Mouse (Mus musculus) MEL (cell line): ENCODE data around the gene 2010003K11Rik. TPM values are rescaled to one million over a fixed set of nuclear protein-coding genes. Genes with fewer than 3 reads are reported as not detected.
A peak's percentile ranks its signal among the peaks of the same experiment; 100 is the strongest.

Experiments
- DNase-seq: peaks from one replicate; pipeline ENCODE4 v3.0.0; 2011; ENCODE audit warnings: low read depth, low spot score
- H3K27ac ChIP-seq: 2 replicates; pipeline ENCODE4 v1.5.1; 2012; ENCODE audit warnings: low read depth, mild to moderate bottlenecking, control low read depth, low read length, moderate library complexity; ENCODE audit not compliant: control insufficient read depth
- H3K27me3 ChIP-seq, 2 experiments: fragments of 150-350 bp in 1 of 2; sonication (generic) in 1 of 2; 2 replicates each; pipeline ENCODE4 v1.6.1; 2012; ENCODE audit warnings: low read length in 2 of 2, mild to moderate bottlenecking in 2 of 2, improper control_type of control experiment in 1 of 2, moderate library complexity in 1 of 2; ENCODE audit not compliant: insufficient read depth in 2 of 2, control insufficient read depth in 1 of 2
- H3K36me3 ChIP-seq, 2 experiments: 2 replicates each; pipeline ENCODE4 v1.6.1; 2012 to 2014; ENCODE audit warnings: low read length in 2 of 2, improper control_type of control experiment in 1 of 2, inconsistent platforms in 1 of 2, mild to moderate bottlenecking in 1 of 2; ENCODE audit not compliant: insufficient read depth in 2 of 2, control insufficient read depth in 1 of 2
- H3K4me1 ChIP-seq, 2 experiments: fragments of 150-350 bp in 1 of 2; sonication (generic) in 1 of 2; 2 replicates each; pipeline ENCODE4 v1.6.1; 2012; ENCODE audit warnings: low read length in 2 of 2, improper control_type of control experiment in 1 of 2, mild to moderate bottlenecking in 1 of 2; ENCODE audit not compliant: insufficient read depth in 2 of 2, control insufficient read depth in 1 of 2
- H3K4me3 ChIP-seq, 2 experiments: fragments of 150-350 bp in 1 of 2; sonication (generic) in 1 of 2; 2 replicates each; pipeline ENCODE4 v1.5.1; 2012; ENCODE audit warnings: low read depth in 2 of 2, low read length in 2 of 2, mild to moderate bottlenecking in 2 of 2, moderate library complexity in 2 of 2, control low read depth in 1 of 2, improper control_type of control experiment in 1 of 2; ENCODE audit not compliant: control insufficient read depth in 1 of 2, insufficient read depth in 1 of 2
- H3K79me2 ChIP-seq: 2 replicates; pipeline ENCODE4 v1.6.1; 2012; ENCODE audit warnings: mild to moderate bottlenecking, low read length, moderate library complexity; ENCODE audit not compliant: control insufficient read depth, poor library complexity, insufficient read depth
- H3K9ac ChIP-seq: 2 replicates; pipeline ENCODE4 v1.6.1; 2012; ENCODE audit warnings: low read depth, mild to moderate bottlenecking, control low read depth, low read length, moderate library complexity; ENCODE audit not compliant: control insufficient read depth, poor library complexity, severe bottlenecking
- H3K9me3 ChIP-seq: fragments of 150-350 bp; sonication (generic); replicated peaks from 2 replicates; pipeline ENCODE4 v1.6.1; 2012; ENCODE audit warnings: mild to moderate bottlenecking, low read length, improper control_type of control experiment, moderate library complexity; ENCODE audit not compliant: insufficient read depth
- CHD2 ChIP-seq: IDR thresholded peaks from 2 replicates; pipeline ENCODE4 v1.6.1; 2011; ENCODE audit warnings: low read length, improper control_type of control experiment
- ELF1 ChIP-seq: IDR thresholded peaks from 2 replicates; pipeline ENCODE4 v1.6.1; 2014; ENCODE audit warnings: low read depth, mild to moderate bottlenecking, inconsistent platforms, low read length, improper control_type of control experiment, moderate library complexity
- MEF2A ChIP-seq: IDR thresholded peaks from 2 replicates; pipeline ENCODE4 v1.6.1; 2014; ENCODE audit warnings: low read depth, mild to moderate bottlenecking, inconsistent platforms, low read length, improper control_type of control experiment; ENCODE audit not compliant: poor library complexity, insufficient replicate concordance, severe bottlenecking; ENCODE audit errors: extremely low read depth
- POLR2AphosphoS5 ChIP-seq: IDR thresholded peaks from 2 replicates; pipeline ENCODE4 v1.6.1; 2012; ENCODE audit warnings: low read depth, borderline replicate concordance, mild to moderate bottlenecking, inconsistent platforms, low read length, moderate library complexity, mixed read lengths
- USF1 ChIP-seq: IDR thresholded peaks from 2 replicates; pipeline ENCODE4 v1.6.1; 2014; ENCODE audit warnings: low read depth, mild to moderate bottlenecking, inconsistent platforms, low read length, improper control_type of control experiment, moderate library complexity
- USF2 ChIP-seq, 2 experiments: IDR thresholded peaks; 2 replicates each; pipeline ENCODE4 v1.6.1; 2011 to 2012; ENCODE audit warnings: improper control_type of control experiment in 2 of 2, low read length in 2 of 2, borderline replicate concordance in 1 of 2, inconsistent platforms in 1 of 2, low read depth in 1 of 2, mild to moderate bottlenecking in 1 of 2; ENCODE audit not compliant: insufficient read depth in 1 of 2
- ZKSCAN1 ChIP-seq: IDR thresholded peaks from 2 replicates; pipeline ENCODE4 v1.6.1; 2012; ENCODE audit warnings: low read depth, mild to moderate bottlenecking, inconsistent platforms, low read length, improper control_type of control experiment, moderate library complexity
- ZNF384 ChIP-seq: IDR thresholded peaks from 2 replicates; pipeline ENCODE4 v1.6.1; 2012; ENCODE audit warnings: low read depth, mild to moderate bottlenecking, inconsistent platforms, low read length, improper control_type of control experiment
- polyA plus RNA-seq, 2 experiments: library from polyadenylated mRNA; stranded (reverse) in 1 of 2; unstranded in 1 of 2; fragments of >175 nt in 1 of 2; fragments of >200 nt in 1 of 2; gene quantifications; 2 replicates each; pipeline versions ENCODE4 v1.2.1 to v1.2.4; 2012; ENCODE audit warnings: low replicate concordance in 2 of 2, low read depth in 1 of 2; ENCODE audit not compliant: insufficient read length in 2 of 2, insufficient read depth in 1 of 2, missing spikeins in 1 of 2
- total RNA-seq: library from RNA; depleted of rRNA; stranded (reverse); fragments of 300-350 nt; gene quantifications from 2 replicates; pipeline ENCODE4 v1.2.3, GENCODE M21; 2012

Gene 2010003K11Rik
- total and polyA plus RNA-seq, 3 experiments: not detected

DNA sequence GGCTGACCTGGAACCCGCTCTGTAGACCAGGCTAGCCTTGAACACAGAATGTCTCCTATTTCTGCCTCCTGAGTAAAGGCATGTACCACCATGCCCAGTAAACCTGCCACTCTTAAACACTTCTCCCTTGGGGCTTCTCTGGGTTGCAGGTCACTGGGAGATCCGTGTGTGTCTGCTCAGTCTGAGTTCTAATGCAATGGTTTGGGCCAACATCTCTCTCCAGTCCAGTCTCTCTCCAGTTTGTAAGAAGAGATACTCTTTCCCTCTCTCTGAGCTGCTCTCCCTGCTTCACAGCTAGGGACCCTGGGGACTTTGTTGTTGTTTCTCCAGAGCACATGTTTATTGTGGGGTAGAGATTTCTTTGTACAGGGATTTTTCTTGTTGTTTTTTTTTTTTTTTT lies 17.9 kb upstream of the 2010003K11Rik start:
- H3K36me3 ChIP-seq: no peaks in the 10 kb centered on the region
- no peak for DNase-seq
- no peak for TF ChIP-seq USF1

DNA sequence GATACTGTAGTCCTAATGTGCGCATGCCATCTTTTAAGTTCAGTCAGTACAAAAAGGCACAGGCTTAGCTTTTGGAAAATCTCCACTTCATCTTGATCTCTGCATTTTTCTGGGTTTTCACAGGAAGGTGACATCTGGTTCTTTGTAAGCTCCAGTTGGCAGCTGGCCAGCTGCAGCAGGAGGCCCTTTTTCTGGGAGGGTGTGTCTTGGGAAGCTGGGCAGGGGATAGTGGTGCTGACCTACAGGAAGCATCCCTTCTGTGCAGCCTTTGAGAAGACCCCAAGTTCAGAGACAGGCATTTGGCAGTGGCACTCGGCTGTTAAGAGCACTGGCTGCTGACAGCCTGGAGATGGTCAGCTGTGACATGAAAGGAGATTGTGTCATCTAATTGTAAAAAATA lies 17.4 kb upstream of the 2010003K11Rik start:
- TF ChIP-seq ELF1 (no peak), ZKSCAN1 (0 out of 2 replicates have a peak, but pooled peaks have one; percentile 32), POLR2AphosphoS5 (no peak), ZNF384 (no peak)
- no peaks in the 10 kb centered on the region for H3K4me1 ChIP-seq

More for the DNA sequence above, 17.9 kb upstream of the 2010003K11Rik start:
- Histone ChIP-seq H3K9ac (no peak overlapping the region), H3K79me2 (no peaks in the 10 kb centered on the region), H3K9me3 (no peaks in the 10 kb centered on the region), H3K27me3 (no peaks in the 10 kb centered on the region; a peak in 1 of 4 replicates), H3K27ac (no peak overlapping the region), H3K4me3 (no peak overlapping the region), H3K4me1 (no peaks in the 10 kb centered on the region)

DNA sequence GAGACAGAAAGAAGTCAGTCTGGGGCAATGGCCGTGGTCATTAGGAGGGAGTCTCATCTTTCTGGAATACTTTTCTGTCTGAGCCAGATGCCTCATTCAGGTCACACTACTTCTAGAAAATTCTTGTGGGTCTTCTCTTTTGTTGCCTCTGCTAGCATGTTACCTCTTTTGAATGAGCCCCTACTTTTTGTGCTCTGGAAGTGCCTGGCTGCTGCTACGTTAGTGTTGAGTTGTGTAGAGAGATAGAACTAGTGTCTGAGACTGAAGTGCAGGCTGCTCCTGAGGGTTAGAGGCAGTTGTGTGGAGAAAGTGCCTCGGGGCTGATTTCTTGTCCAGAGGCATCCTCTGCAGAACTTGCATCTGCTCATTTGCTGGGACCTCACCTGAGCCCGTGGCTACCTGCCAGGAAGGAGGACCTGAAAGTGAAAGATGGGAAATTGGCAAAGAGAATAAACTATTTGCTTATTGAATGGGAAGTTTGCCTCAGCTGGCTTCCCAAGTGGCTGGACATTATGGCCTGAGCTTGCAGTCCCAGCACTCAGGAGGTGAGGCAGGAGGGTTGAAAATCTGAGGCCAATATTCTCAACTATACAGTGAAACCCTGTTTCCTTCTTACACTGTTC lies 15.0 kb upstream of the 2010003K11Rik start:
- no peaks in the 10 kb centered on the region for H3K36me3 ChIP-seq
- no peaks in the 10 kb centered on the region for H3K9me3 ChIP-seq
- H3K4me3 ChIP-seq: no peak overlapping the region
- H3K27ac ChIP-seq: no peak overlapping the region
- peaks cover 0 to 3% of the 10 kb centered on the region in 2 experiments; a peak in 2 of 4 replicates for H3K4me1 ChIP-seq
- H3K79me2 ChIP-seq: no peaks in the 10 kb centered on the region
- H3K9ac ChIP-seq: no peak overlapping the region
- DNase-seq: no peak
- TF ChIP-seq USF2 (IDR thresholded peaks at IDR 0.05; ENCODE audit: borderline replicate concordance in 1 of 2, insufficient read depth in 1 of 2, low read depth in 1 of 2, low read length in 2 of 2) (no peak), CHD2 (no peak), MEF2A (no peak), ZKSCAN1 (no peak)
- H3K27me3 ChIP-seq: no peaks in the 10 kb centered on the region; a peak in 1 of 4 replicates

More for the DNA sequence above, 17.4 kb upstream of the 2010003K11Rik start:
- Histone ChIP-seq H3K36me3 (no peaks in the 10 kb centered on the region), H3K9me3 (no peaks in the 10 kb centered on the region), H3K9ac (no peak overlapping the region), H3K4me3 (no peak overlapping the region), H3K79me2 (no peaks in the 10 kb centered on the region), H3K27ac (no peak overlapping the region), H3K27me3 (no peaks in the 10 kb centered on the region; a peak in 1 of 4 replicates)
- DNase-seq: no peak
